ENCODE assay signal across 35 mouse cellular contexts in genomic region chr5:45931252-45931651, GRCm38 (mm10).
"Had no signal": no experiment of that assay in that cellular context is flagged by ENCODE, and none has a peak within 500 bp of the region (broad histone marks: within the 10 kb centered on the region; RNA-seq: fewer than 3 reads in every experiment).

No protein-coding gene starts in this region.

- H3K9me3 ChIP-seq: heart, embryonic 12.5 days; heart, embryonic 13.5 days; heart, embryonic 15.5 days; hindbrain, embryonic 10.5 days; hindbrain, embryonic 12.5 days; hindbrain, embryonic 13.5 days; hindbrain, embryonic 15.5 days; intestine, embryonic 15.5 days; kidney, embryonic 15.5 days had no signal

- H3K9ac ChIP-seq: heart, embryonic 12.5 days; heart, embryonic 13.5 days; heart, embryonic 15.5 days; hindbrain, embryonic 12.5 days; hindbrain, embryonic 13.5 days; hindbrain, embryonic 14.5 days; hindbrain, embryonic 15.5 days; intestine, embryonic 15.5 days; kidney, embryonic 15.5 days had no signal

- H3K27ac ChIP-seq: heart, embryonic 13.5 days; heart, embryonic 15.5 days; hindbrain, embryonic 10.5 days; hindbrain, embryonic 12.5 days; hindbrain, embryonic 13.5 days; hindbrain, embryonic 14.5 days; hindbrain, embryonic 15.5 days; hindbrain, postnatal 0 days; intestine, embryonic 15.5 days; kidney, embryonic 15.5 days; kidney, postnatal 0 days; layer of hippocampus, adult 2 months; left cerebral cortex, adult 2 months had no signal

- H3K36me3 ChIP-seq: heart, embryonic 12.5 days; heart, embryonic 13.5 days; heart, embryonic 15.5 days; hindbrain, embryonic 10.5 days; hindbrain, embryonic 12.5 days; hindbrain, embryonic 13.5 days; hindbrain, embryonic 15.5 days; intestine, embryonic 15.5 days; kidney, embryonic 15.5 days had no signal

- H3K4me1 ChIP-seq: heart, embryonic 12.5 days; heart, embryonic 15.5 days; hindbrain, embryonic 10.5 days; hindbrain, embryonic 12.5 days; hindbrain, embryonic 15.5 days; intestine, embryonic 15.5 days had no signal

- ATAC-seq: hindbrain, embryonic 16.5 days; hindbrain, postnatal 0 days; inflammation-experienced regulatory T-cells, adult 6 months; intestine, embryonic 15.5 days; intestine, embryonic 16.5 days; intestine, postnatal 0 days had no signal

- H3K4me2 ChIP-seq: heart, embryonic 11.5 days; heart, embryonic 12.5 days; heart, embryonic 13.5 days; heart, embryonic 15.5 days; hindbrain, embryonic 12.5 days; hindbrain, embryonic 13.5 days; hindbrain, embryonic 14.5 days; hindbrain, embryonic 15.5 days; intestine, embryonic 15.5 days; kidney, embryonic 15.5 days had no signal

- H3K4me3 ChIP-seq: heart, embryonic 12.5 days; heart, embryonic 13.5 days; heart, embryonic 15.5 days; hindbrain, embryonic 10.5 days; hindbrain, embryonic 12.5 days; hindbrain, embryonic 13.5 days; hindbrain, embryonic 15.5 days; intestine, embryonic 15.5 days; kidney, embryonic 15.5 days; layer of hippocampus, adult 2 months; left cerebral cortex, adult 2 months had no signal

- DNase-seq: heart, postnatal 10 days; heart, postnatal 14 days; heart, postnatal 36 days; heart, postnatal 4 days; kidney, adult 11 months; kidney, adult 18-20 months; kidney, adult 2 months; kidney, adult 8-10 months; kidney, adult 9 months; kidney, postnatal 10 days; kidney, postnatal 14 days; kidney, postnatal 25 days; kidney, postnatal 36 days; kidney, postnatal 4 days; layer of hippocampus, adult 9-11 months; layer of hippocampus, postnatal 36 days had no signal

- H3K27me3 ChIP-seq: heart, embryonic 12.5 days; heart, embryonic 13.5 days; heart, embryonic 15.5 days; hindbrain, embryonic 12.5 days; hindbrain, embryonic 13.5 days; hindbrain, embryonic 15.5 days; intestine, embryonic 15.5 days; kidney, embryonic 15.5 days had no signal
